Mouse (Mus musculus): ENCODE measurements around the gene Sgo2a.

- peak; percentile 94 for TF ChIP-seq CTCF (IDR thresholded peaks at IDR 0.05; ENCODE audit: low read depth)
- no peak for TF ChIP-seq EP300 (optimal IDR thresholded peaks at IDR 0.05)
These were observed 35.5 kb downstream of the Sgo2a start for GRCm38 (mm10) chr1:58031160-58031769.
